Mouse (Mus musculus) cortical plate, adult 2 months (tissue): ENCODE measurements at regions not wholly inside any gene's neighbourhood (a gene's known extent, or its start where the extent isn't known, plus 50 kb on each side); places are given as distances from the start of the nearest gene placed in this dataset.

Source experiments
- CTCF ChIP-seq: fragments of 200-500 bp; IDR thresholded peaks from 2 replicates; pipeline ENCODE4 v1.5.1; 2011; ENCODE audit warnings: mild to moderate bottlenecking, control low read depth, low read length; ENCODE audit not compliant: insufficient read depth; ENCODE audit errors: extremely low read depth
- POLR2A ChIP-seq: fragments of 200-500 bp; IDR thresholded peaks from 2 replicates; pipeline ENCODE4 v1.6.1; 2011; ENCODE audit warnings: mild to moderate bottlenecking, low read length, control low read depth; ENCODE audit not compliant: insufficient read depth; ENCODE audit errors: extremely low read depth

GRCm38 (mm10) chr6:127337398-127337871, 109.2 kb upstream of the Parp11 start:
- TF ChIP-seq CTCF (no peak), POLR2A (no peak)
